Mouse (Mus musculus): ENCODE data around the gene Nemf. TPM values are rescaled to one million over a fixed set of nuclear protein-coding genes. Genes with fewer than 3 reads are reported as not detected.

Gene Nemf
- polyA plus RNA-seq, 1 experiment from 2014 or later = 41.9 TPM

GRCm38 (mm10) chr12:69265031-69265430, 91.9 kb downstream of the Nemf start:
- Histone ChIP-seq H3K27me3 (replicated peaks; ENCODE audit: control insufficient read depth, insufficient read depth, low read length) (no peaks in the 10 kb centered on the region), H3K4me2 (replicated peaks; ENCODE audit: low read depth) (no peak overlapping the region), H3K36me3 (ENCODE audit: control insufficient read depth, insufficient read depth) (no peaks in the 10 kb centered on the region), H3K9ac (ENCODE audit: low read depth, low read length) (no peak overlapping the region), H3K4me3 (ENCODE audit: low read depth, low read length) (no peak overlapping the region), H3K27ac (ENCODE audit: low read depth, low read length) (no peak overlapping the region), H3K4me1 (replicated peaks; ENCODE audit: control insufficient read depth, insufficient read depth, low read length) (no peaks in the 10 kb centered on the region), H3K9me3 (ENCODE audit: control insufficient read depth) (no peaks in the 10 kb centered on the region)
- TF ChIP-seq CTCF (IDR thresholded peaks at IDR 0.05; ENCODE audit: low read depth) = no peak
- ATAC-seq = no peak
- 85% methylated on average over 3 of the region's 3 CpGs for WGBS

GRCm38 (mm10) chr12:69262251-69262650, 94.7 kb downstream of the Nemf start:
- no peak for ATAC-seq
- H3K4me1 ChIP-seq (replicated peaks; ENCODE audit: control insufficient read depth, insufficient read depth, low read length) = no peaks in the 10 kb centered on the region
- H3K9ac ChIP-seq (ENCODE audit: low read depth, low read length) = no peak overlapping the region
- no peak for TF ChIP-seq CTCF (IDR thresholded peaks at IDR 0.05; ENCODE audit: low read depth)
- H3K36me3 ChIP-seq (ENCODE audit: control insufficient read depth, insufficient read depth) = no peaks in the 10 kb centered on the region
- H3K9me3 ChIP-seq (ENCODE audit: control insufficient read depth) = no peaks in the 10 kb centered on the region
- no peak overlapping the region for H3K4me2 ChIP-seq (replicated peaks; ENCODE audit: low read depth)
- H3K4me3 ChIP-seq (ENCODE audit: low read depth, low read length) = no peak overlapping the region
- H3K27me3 ChIP-seq (replicated peaks; ENCODE audit: control insufficient read depth, insufficient read depth, low read length) = no peaks in the 10 kb centered on the region
- H3K27ac ChIP-seq (ENCODE audit: low read depth, low read length) = no peak overlapping the region
- WGBS = 91% methylated on average over 5 of the region's 5 CpGs

Small RNA genes within 50 kb of the gene (microRNA-seq; reads per million reads assigned to microRNA genes)
- gene Gm47299 = not detected
- not detected for gene Gm47305

Other genes starting within 250 kb of the Nemf start
- gene Rps29, start 198.0 kb downstream of the Nemf start, polyA plus RNA-seq (2015; fragmentation: Nextera tagmentation; extraction: Ambion mirVana) = 1,572 and 1,602 TPM in 2 replicates
- 3.5 and 5.5 TPM in 2 replicates for gene Lrr1, start 188.4 kb downstream of the Nemf start, polyA plus RNA-seq (2015; fragmentation: Nextera tagmentation; extraction: Ambion mirVana)
- gene Rpl36al, start 173.1 kb downstream of the Nemf start, polyA plus RNA-seq (2015; fragmentation: Nextera tagmentation; extraction: Ambion mirVana) = 628 and 634 TPM in 2 replicates
- gene Mgat2, start 173.0 kb downstream of the Nemf start, polyA plus RNA-seq (2015; fragmentation: Nextera tagmentation; extraction: Ambion mirVana) = 41.5 and 46.9 TPM in 2 replicates
- 9.9 and 10.2 TPM in 2 replicates for gene Gm49383, start 160.1 kb downstream of the Nemf start, polyA plus RNA-seq (2015; fragmentation: Nextera tagmentation; extraction: Ambion mirVana)
- gene Dnaaf2, start 158.7 kb downstream of the Nemf start, polyA plus RNA-seq (2015; fragmentation: Nextera tagmentation; extraction: Ambion mirVana) = 2.9 and 3.4 TPM in 2 replicates
- 9.1 and 9.5 TPM in 2 replicates for gene Gm49384, start 152.9 kb downstream of the Nemf start, polyA plus RNA-seq (2015; fragmentation: Nextera tagmentation; extraction: Ambion mirVana)
- 5.4 and 6.7 TPM in 2 replicates for gene Pole2, start 129.0 kb downstream of the Nemf start, polyA plus RNA-seq (2015; fragmentation: Nextera tagmentation; extraction: Ambion mirVana)
- gene Klhdc1, start 116.0 kb downstream of the Nemf start, polyA plus RNA-seq (2015; fragmentation: Nextera tagmentation; extraction: Ambion mirVana) = 8.1 and 8.3 TPM in 2 replicates
- 67.7 and 70.3 TPM in 2 replicates for gene Klhdc2, start 60.5 kb downstream of the Nemf start, polyA plus RNA-seq (2015; fragmentation: Nextera tagmentation; extraction: Ambion mirVana)
- 82.7 and 86.3 TPM in 2 replicates for gene Arf6, start 15.0 kb upstream of the Nemf start, polyA plus RNA-seq (2015; fragmentation: Nextera tagmentation; extraction: Ambion mirVana)
- 1.9 and 2.4 TPM in 2 replicates for gene Gm9887, start 15.3 kb upstream of the Nemf start, polyA plus RNA-seq (2015; fragmentation: Nextera tagmentation; extraction: Ambion mirVana)
- 17.5 and 19.4 TPM in 2 replicates for gene Vcpkmt, start 225.9 kb upstream of the Nemf start, polyA plus RNA-seq (2015; fragmentation: Nextera tagmentation; extraction: Ambion mirVana)

Data from intestine, postnatal 0 days (tissue).